Comparison of ENCODE assay signal across 20 mouse cellular contexts in the genomic region with DNA sequence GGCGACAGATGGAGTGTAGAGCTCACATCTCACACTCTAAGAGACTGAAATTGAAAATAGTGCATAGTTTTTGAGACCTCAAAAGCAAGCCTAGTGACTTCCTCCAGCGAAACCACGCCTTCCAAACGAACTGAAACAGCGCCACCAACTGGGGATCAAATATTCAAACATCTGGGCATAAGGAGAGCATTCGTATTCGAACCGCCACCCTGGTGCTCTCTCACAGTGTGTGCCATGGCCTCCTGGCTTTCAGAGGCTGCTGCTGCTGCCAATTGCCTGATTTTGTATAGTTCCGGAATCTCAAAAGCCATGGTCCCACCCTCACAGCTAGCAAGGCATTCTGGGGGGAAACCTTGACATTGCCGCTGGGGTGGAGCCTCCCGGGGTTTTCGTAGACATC. TPM values are rescaled to one million over a fixed set of nuclear protein-coding genes. Genes with fewer than 3 reads are reported as not detected.
A peak's percentile ranks its signal among the peaks of the same experiment; 100 is the strongest.
DNase-seq lines count a peak whose midpoint lies in the region; ATAC-seq and TF ChIP-seq lines count a peak whose summit lies in the region.
"Had no signal": no experiment of that assay in that cellular context is flagged by ENCODE, and none has a peak within 500 bp of the region (broad histone marks: within the 10 kb centered on the region; RNA-seq: fewer than 3 reads in every experiment).

No protein-coding gene starts in this region.

- no peak overlapping the region for H3K4me3 ChIP-seq in kidney, embryonic 14.5 days (ENCODE audit: low read length)
- no peak overlapping the region for H3K4me3 ChIP-seq in ES-E14 (ENCODE audit: insufficient read depth in 1 of 2, low read depth in 1 of 2, low read length in 2 of 2, poor library complexity in 1 of 2, severe bottlenecking in 1 of 2)
- no peak overlapping the region for H3K4me3 ChIP-seq in lung, postnatal 0 days (ENCODE audit: low read depth, low read length)
- no peak overlapping the region for H3K4me3 ChIP-seq in cerebellum, adult 2 months (replicated peaks; ENCODE audit: insufficient read depth, low read depth, low read length)
- H3K4me3 ChIP-seq: forebrain, embryonic 10.5 days; stomach, embryonic 15.5 days had no signal

- ATAC-seq in kidney, embryonic 14.5 days (ENCODE audit: low FRiP score, low TSS enrichment): no peak
- ATAC-seq in erythroid progenitor cell, adult 5-6 weeks (replicated peaks; ENCODE audit: low FRiP score, poor library complexity, severe bottlenecking): 0 out of 2 replicates have a peak, but pooled peaks have one; percentile 46
- no peak for ATAC-seq in lung, postnatal 0 days
- ATAC-seq: hindbrain, postnatal 0 days; midbrain, embryonic 16.5 days had no signal

- no peak overlapping the region for H3K9ac ChIP-seq in kidney, embryonic 14.5 days (ENCODE audit: low read depth, low read length)
- no peak overlapping the region for H3K9ac ChIP-seq in ES-E14 (ENCODE audit: insufficient read depth, low read depth, low read length, poor library complexity, severe bottlenecking)
- no peak overlapping the region for H3K9ac ChIP-seq in lung, postnatal 0 days (replicated peaks; ENCODE audit: low read depth)
- H3K9ac ChIP-seq: stomach, embryonic 15.5 days had no signal

- DNase-seq in kidney, adult 18-20 months: peak; percentile 15
- DNase-seq in A20 (ENCODE audit: low read depth, low spot score): peak; percentile 55
- DNase-seq in ES-E14 (ENCODE audit: low read depth, low spot score): peak; percentile 2
- DNase-seq in lung, postnatal 0 days (ENCODE audit: low spot score): no peak
- DNase-seq in cerebellum, adult 2 months: no peak
- DNase-seq: adrenal gland, postnatal 36 days; cerebellum, adult 9-10 months; gastrocnemius, postnatal 25 days; right cerebral cortex, postnatal 4 days had no signal

- TF ChIP-seq POLR2A in cerebellum, adult 2 months (IDR thresholded peaks at IDR 0.05; ENCODE audit: borderline replicate concordance, insufficient read depth, low read length): no peak

- H3K27me3 ChIP-seq in kidney, embryonic 14.5 days (ENCODE audit: control insufficient read depth, insufficient read depth, low read length): no peaks in the 10 kb centered on the region
- H3K27me3 ChIP-seq in lung, postnatal 0 days (replicated peaks; ENCODE audit: insufficient read depth, low read length): no peaks in the 10 kb centered on the region
- no peaks in the 10 kb centered on the region for H3K27me3 ChIP-seq in cerebellum, adult 2 months (ENCODE audit: control insufficient read depth, insufficient read depth, low read length)
- H3K27me3 ChIP-seq: stomach, embryonic 15.5 days had no signal

- no peak overlapping the region for H3K27ac ChIP-seq in kidney, embryonic 14.5 days (ENCODE audit: low read depth, low read length)
- H3K27ac ChIP-seq in ES-E14 (ENCODE audit: insufficient read depth, low read depth, low read length, poor library complexity, severe bottlenecking): no peak overlapping the region
- no peak overlapping the region for H3K27ac ChIP-seq in lung, postnatal 0 days (ENCODE audit: low read length)
- H3K27ac ChIP-seq in cerebellum, adult 2 months (ENCODE audit: insufficient read depth, low read length): no peak overlapping the region
- H3K27ac ChIP-seq: forebrain, embryonic 10.5 days; hindbrain, postnatal 0 days; stomach, embryonic 15.5 days had no signal

- no peak overlapping the region for H3K4me2 ChIP-seq in kidney, embryonic 14.5 days (replicated peaks; ENCODE audit: low read depth, low read length)
- no peak overlapping the region for H3K4me2 ChIP-seq in lung, postnatal 0 days (replicated peaks; ENCODE audit: low read depth, low read length)
- H3K4me2 ChIP-seq: stomach, embryonic 15.5 days had no signal

- no peak for TF ChIP-seq EP300 in lung, postnatal 0 days (IDR thresholded peaks at IDR 0.05)

- peaks cover 4% of the 10 kb centered on the region; the same call in 1 of the 2 replicates for H3K9me3 ChIP-seq in kidney, embryonic 14.5 days (ENCODE audit: control insufficient read depth, low read length)
- peaks cover 5% of the 10 kb centered on the region; the same call in 1 of the 2 replicates for H3K9me3 ChIP-seq in ES-E14 (ENCODE audit: control insufficient read depth, insufficient read depth, low read depth, low read length)
- no peaks in the 10 kb centered on the region for H3K9me3 ChIP-seq in lung, postnatal 0 days (ENCODE audit: low read length)
- H3K9me3 ChIP-seq: stomach, embryonic 15.5 days had no signal

- WGBS in kidney, embryonic 14.5 days: 85% methylated on average over 12 of the region's 12 CpGs
- WGBS in lung, postnatal 0 days: 81% methylated on average over 12 of the region's 12 CpGs
- 77% methylated on average over 12 of the region's 12 CpGs for WGBS in cerebellum, adult 2 months

- no peaks in the 10 kb centered on the region for H3K4me1 ChIP-seq in kidney, embryonic 14.5 days (ENCODE audit: control insufficient read depth, insufficient read depth, low read length)
- no peaks in the 10 kb centered on the region for H3K4me1 ChIP-seq in ES-E14 (ENCODE audit: control insufficient read depth in 2 of 2, insufficient read depth in 2 of 2, low read length in 2 of 2, poor library complexity in 1 of 2)
- H3K4me1 ChIP-seq in lung, postnatal 0 days (ENCODE audit: insufficient read depth, low read depth, low read length): no peaks in the 10 kb centered on the region
- no peaks in the 10 kb centered on the region for H3K4me1 ChIP-seq in cerebellum, adult 2 months (ENCODE audit: control insufficient read depth, insufficient read depth, low read length)
- H3K4me1 ChIP-seq: forebrain, embryonic 10.5 days; stomach, embryonic 15.5 days had no signal

- H3K36me3 ChIP-seq in kidney, embryonic 14.5 days (ENCODE audit: control insufficient read depth, insufficient read depth, low read length): no peaks in the 10 kb centered on the region
- no peaks in the 10 kb centered on the region for H3K36me3 ChIP-seq in ES-E14 (ENCODE audit: control insufficient read depth, insufficient read depth, low read length, poor library complexity, severe bottlenecking)
- no peaks in the 10 kb centered on the region for H3K36me3 ChIP-seq in lung, postnatal 0 days (ENCODE audit: insufficient read depth, low read length)
- H3K36me3 ChIP-seq: forebrain, embryonic 10.5 days; stomach, embryonic 15.5 days had no signal

- in situ Hi-C loops in ES-E14 (cut with MboI; ENCODE audit: low sequenced_read_pairs in 2 of 2, unreplicated experiment in 2 of 2): no loop called here

- TF ChIP-seq CTCF in lung, postnatal 0 days (IDR thresholded peaks at IDR 0.05): no peak
- TF ChIP-seq CTCF in cerebellum, adult 2 months (IDR thresholded peaks at IDR 0.05; ENCODE audit: borderline replicate concordance, insufficient read depth, low read depth, low read length): no peak

TF ChIP-seq in ES-E14, 5 proteins besides CTCF, POLR2A, EP300 and RAD21:
- TF ChIP-seq CHD2 (IDR thresholded peaks at IDR 0.05; ENCODE audit: low read depth, low read length): no peak
- TF ChIP-seq ZNF384 (IDR thresholded peaks at IDR 0.05; ENCODE audit: low read depth, low read length): no peak
- no peak for TF ChIP-seq ZC3H11A (IDR thresholded peaks at IDR 0.05; ENCODE audit: borderline replicate concordance, low read depth, low read length)
- TF ChIP-seq MAFK (IDR thresholded peaks at IDR 0.05; ENCODE audit: insufficient read depth, low read depth, low read length): no peak
- no peak for TF ChIP-seq HCFC1 (IDR thresholded peaks at IDR 0.05; ENCODE audit: borderline replicate concordance, insufficient read depth, low read length)

RNA-seq across cellular contexts. Expression of a gene that starts 10.5 kb away (rescaled TPM):
- not detected in 2 replicates for polyA plus RNA-seq in kidney, embryonic 14.5 days (2014; fragmentation: Nextera tagmentation; extraction: Ambion mirVana)
- not detected in 2 replicates for total RNA-seq in ES-E14 (2012; rRNA removed)
- total RNA-seq in erythroid progenitor cell, adult 5-6 weeks (2015; ENCODE audit: low replicate concordance): not detected in 2 replicates
- total RNA-seq in erythroid progenitor cell, adult 5-6 weeks (2017; ENCODE audit: low replicate concordance): not detected in 2 replicates
- polyA plus RNA-seq in lung, postnatal 0 days (2015; fragmentation: Nextera tagmentation; extraction: Ambion mirVana): not detected in 2 replicates
- not detected in 2 replicates for polyA plus RNA-seq in cerebellum, adult 2 months (2012; rRNA removed)
- total RNA-seq: adrenal gland, postnatal 36 days; gastrocnemius, postnatal 25 days; heart, postnatal 10 days; hindbrain, postnatal 0 days; layer of hippocampus, postnatal 10 days had no signal
- polyA plus RNA-seq: forebrain, embryonic 10.5 days; hindbrain, postnatal 0 days; limb, embryonic 11.5 days; lung, embryonic 16.5 days; midbrain, embryonic 16.5 days; neural tube, embryonic 14.5 days; stomach, embryonic 15.5 days had no signal

RNA-seq across cellular contexts. Expression of a gene that starts 37.3 kb away (rescaled TPM):
- not detected in 2 replicates for polyA plus RNA-seq in kidney, embryonic 14.5 days (2014; fragmentation: Nextera tagmentation; extraction: Ambion mirVana)
- not detected in 2 replicates for total RNA-seq in ES-E14 (2012; rRNA removed)
- not detected in 2 replicates for total RNA-seq in erythroid progenitor cell, adult 5-6 weeks (2015; ENCODE audit: low replicate concordance)
- not detected in 2 replicates for total RNA-seq in erythroid progenitor cell, adult 5-6 weeks (2017; ENCODE audit: low replicate concordance)
- not detected in 2 replicates for polyA plus RNA-seq in lung, postnatal 0 days (2015; fragmentation: Nextera tagmentation; extraction: Ambion mirVana)
- polyA plus RNA-seq in cerebellum, adult 2 months (2012; rRNA removed): not detected in 2 replicates
- total RNA-seq: gastrocnemius, postnatal 25 days; heart, postnatal 10 days; hindbrain, postnatal 0 days; layer of hippocampus, postnatal 10 days had no signal
- polyA plus RNA-seq: forebrain, embryonic 10.5 days; hindbrain, postnatal 0 days; limb, embryonic 11.5 days; lung, embryonic 16.5 days; midbrain, embryonic 16.5 days; neural tube, embryonic 14.5 days; stomach, embryonic 15.5 days had no signal

RNA-seq across cellular contexts. Expression of a gene that starts 49.6 kb away (rescaled TPM):
- polyA plus RNA-seq in kidney, embryonic 14.5 days (2014; fragmentation: Nextera tagmentation; extraction: Ambion mirVana): 0.07 TPM in 1 of 2 replicates, not detected in the other
- 0.09 and 0.11 TPM in 2 replicates for total RNA-seq in ES-E14 (2012; rRNA removed)
- 395 and 429 TPM in 2 replicates for total RNA-seq in erythroid progenitor cell, adult 5-6 weeks (2015; ENCODE audit: low replicate concordance)
- 185 and 223 TPM in 2 replicates for total RNA-seq in erythroid progenitor cell, adult 5-6 weeks (2017; ENCODE audit: low replicate concordance)
- polyA plus RNA-seq in lung, postnatal 0 days (2015; fragmentation: Nextera tagmentation; extraction: Ambion mirVana): 2.1 and 2.2 TPM in 2 replicates
- polyA plus RNA-seq in cerebellum, adult 2 months (2012; rRNA removed): 0.10 TPM in 2 replicates
- polyA plus RNA-seq: forebrain, embryonic 10.5 days; limb, embryonic 11.5 days; neural tube, embryonic 14.5 days had no signal

Comparison
In these comparisons a context has a peak if more than half of its experiments do, and no peak if none do; other contexts are left out.
1. DNase-seq: peak in kidney, adult 18-20 months (single experiment), A20 (single experiment) and ES-E14 (single experiment); none in lung, postnatal 0 days (single experiment) and cerebellum, adult 2 months (0 of 2).